Mouse (Mus musculus) E14TG2a.4 (cell line): ENCODE measurements at regions not wholly inside any gene's neighbourhood (a gene's known extent, or its start where the extent isn't known, plus 50 kb on each side); places are given as distances from the start of the nearest gene placed in this dataset.

Source experiments
- H3K27me3 ChIP-seq: 2 replicates; pipeline ENCODE4 v1.6.1; 2014; ENCODE audit warnings: low read length, control low read depth; ENCODE audit not compliant: insufficient read depth
- H3K36me3 ChIP-seq: 2 replicates; pipeline ENCODE4 v1.6.1; 2014; ENCODE audit warnings: low read length, control low read depth; ENCODE audit not compliant: insufficient read depth
- H3K4me1 ChIP-seq: replicated peaks from 2 replicates; pipeline ENCODE4 v1.6.1; 2014; ENCODE audit warnings: low read depth, low read length, control low read depth
- H3K4me3 ChIP-seq: replicated peaks from 2 replicates; pipeline ENCODE4 v1.5.1; 2014; ENCODE audit warnings: mild to moderate bottlenecking, low read length
- H3K9me3 ChIP-seq: 2 replicates; pipeline ENCODE4 v1.6.1; 2014; ENCODE audit warnings: low read length, control low read depth
- CTCF ChIP-seq: conservative IDR thresholded peaks from 2 replicates; pipeline ENCODE4 v1.5.1; 2014; ENCODE audit warnings: low read length
- NANOG ChIP-seq: IDR thresholded peaks from 2 replicates; pipeline ENCODE4 v1.6.1; 2014; ENCODE audit warnings: borderline replicate concordance, low read length, mixed read lengths
- POU5F1 ChIP-seq: IDR thresholded peaks from 2 replicates; pipeline ENCODE4 v1.6.1; 2014; ENCODE audit warnings: low read length, borderline replicate concordance

DNA sequence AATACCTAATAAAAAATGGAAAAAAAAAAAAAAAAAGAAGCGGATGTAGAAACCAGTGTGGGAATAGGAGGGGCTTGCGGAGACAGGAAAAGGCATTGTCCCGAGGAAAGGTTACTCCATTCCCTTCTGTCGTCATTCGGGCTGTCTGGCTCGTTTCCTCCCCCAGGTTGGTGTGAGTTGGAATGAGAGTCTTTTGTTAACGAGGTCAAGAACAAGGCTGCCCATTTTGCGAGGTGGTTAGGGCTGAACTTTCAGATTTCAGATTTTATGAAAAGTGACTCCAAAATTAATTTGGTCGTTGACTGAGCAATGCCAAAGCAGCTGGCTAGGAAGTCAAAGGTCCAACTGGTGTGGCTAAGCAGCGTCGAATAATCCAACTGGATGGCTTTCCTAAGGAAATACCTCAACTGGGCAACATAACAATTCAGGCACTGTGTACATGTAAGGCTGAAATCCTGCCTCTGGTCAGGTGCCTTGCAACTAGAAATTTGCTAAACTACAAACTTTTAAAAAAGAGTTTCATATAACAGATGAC is 50.6 kb upstream of the Rpl34 start:
- Histone ChIP-seq H3K9me3 (no peaks in the 10 kb centered on the region), H3K36me3 (no peaks in the 10 kb centered on the region), H3K27me3 (no peaks in the 10 kb centered on the region), H3K4me1 (no peaks in the 10 kb centered on the region), H3K4me3 (no peak overlapping the region)
- TF ChIP-seq CTCF (no peak), NANOG (no peak), POU5F1 (no peak)
